Mouse (Mus musculus) G1E (cell line): ENCODE measurements around the gene Dennd1a.

Experiments used
- CTCF ChIP-seq: IDR thresholded peaks from 2 replicates; pipeline ENCODE4 v1.5.1; 2012; ENCODE audit warnings: low read depth, low read length, inconsistent platforms, mixed read lengths
- GATA1 ChIP-seq: IDR thresholded peaks from 2 replicates; pipeline ENCODE4 v1.6.1; 2012; ENCODE audit warnings: borderline replicate concordance, low read length, inconsistent platforms, mixed read lengths
- POLR2AphosphoS5 ChIP-seq: IDR thresholded peaks from 2 replicates; pipeline ENCODE4 v1.6.1; 2012; ENCODE audit warnings: low read depth, low read length, inconsistent platforms; ENCODE audit not compliant: insufficient replicate concordance
- TAL1 ChIP-seq: conservative IDR thresholded peaks from 2 replicates; pipeline ENCODE4 v1.6.1; 2012; ENCODE audit warnings: low read depth, low read length, inconsistent platforms, mixed read lengths

- TF ChIP-seq CTCF (no peak), GATA1 (no peak), TAL1 (no peak), POLR2AphosphoS5 (no peak)
These were observed 445.0 kb downstream of the Dennd1a start for GRCm38 (mm10) chr2:37842151-37842569.
